Mouse (Mus musculus): ENCODE data around the gene U2surp. TPM values are rescaled to one million over a fixed set of nuclear protein-coding genes. Genes with fewer than 3 reads are reported as not detected.

The U2surp gene
- polyA plus RNA-seq, 1 experiment, result 5.5 TPM

- H3K27me3 ChIP-seq (ENCODE audit: control insufficient read depth, insufficient read depth, insufficient read length), result no peaks in the 10 kb centered on the region
- no peak for TF ChIP-seq TCF12 (IDR thresholded peaks at IDR 0.05; ENCODE audit: insufficient read depth, poor library complexity, severe bottlenecking)
- TF ChIP-seq MYOD1 (IDR thresholded peaks at IDR 0.05; ENCODE audit: control insufficient read depth in 1 of 3, insufficient read length in 2 of 3, low read depth in 2 of 3), result no peak
- TF ChIP-seq USF1 (IDR thresholded peaks at IDR 0.05; ENCODE audit: low read depth), result no peak
- no peak for TF ChIP-seq POLR2A (IDR thresholded peaks at IDR 0.05; ENCODE audit: insufficient read length, low read depth)
- no peak for TF ChIP-seq E2F4 (IDR thresholded peaks at IDR 0.05; ENCODE audit: insufficient read depth)
- H3K79me2 ChIP-seq (ENCODE audit: control insufficient read depth, insufficient read depth), result no peaks in the 10 kb centered on the region
- H3K4me3 ChIP-seq, result no peak overlapping the region
- no peak overlapping the region for H3K4me2 ChIP-seq (ENCODE audit: low read depth)
- no peak overlapping the region for H3ac ChIP-seq (ENCODE audit: control insufficient read depth, insufficient read length)
- H3K36me3 ChIP-seq (ENCODE audit: control insufficient read depth, insufficient read depth), result peaks cover 11% of the 10 kb centered on the region
These were observed 59.9 kb downstream of the U2surp start for GRCm38 (mm10) chr9:95451931-95452330.

DNA sequence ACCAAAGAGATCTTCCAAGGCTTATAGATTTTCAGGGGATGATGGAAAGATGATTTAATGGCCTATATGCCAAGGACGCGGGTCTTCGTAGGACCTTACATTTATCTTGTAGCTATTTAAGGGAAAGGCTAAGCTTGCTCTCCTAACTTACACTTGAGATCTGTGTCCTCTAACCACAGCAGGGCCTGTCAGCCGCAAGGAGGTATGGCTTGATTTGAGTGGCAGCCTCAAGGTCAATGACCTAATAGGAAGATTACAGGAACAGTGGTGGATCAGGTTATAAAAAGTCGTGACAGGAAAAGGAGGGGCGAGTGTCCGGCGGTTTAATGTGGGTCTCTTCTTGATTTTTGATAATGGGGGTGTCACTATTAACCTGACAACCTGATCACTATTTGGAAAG lies 61.2 kb downstream of the U2surp start:
- H3K27me3 ChIP-seq (ENCODE audit: control insufficient read depth, insufficient read depth, insufficient read length), result no peaks in the 10 kb centered on the region
- H3K79me2 ChIP-seq (ENCODE audit: control insufficient read depth, insufficient read depth), result no peaks in the 10 kb centered on the region
- no peak overlapping the region for H3K4me3 ChIP-seq
- peaks cover under 1% of the 10 kb centered on the region for H3K36me3 ChIP-seq (ENCODE audit: control insufficient read depth, insufficient read depth)
- H3K4me2 ChIP-seq (ENCODE audit: low read depth), result no peak overlapping the region
- H3ac ChIP-seq (ENCODE audit: control insufficient read depth, insufficient read length), result no peak overlapping the region
- no peak for TF ChIP-seq POLR2AphosphoS2 (IDR thresholded peaks at IDR 0.05; ENCODE audit: insufficient read length, low read depth)
- no peak for TF ChIP-seq MYOG (IDR thresholded peaks at IDR 0.05; ENCODE audit: control insufficient read depth in 1 of 3, insufficient read depth in 1 of 3, insufficient read length in 2 of 3, low read depth in 2 of 3)
- no peak for TF ChIP-seq CEBPB (IDR thresholded peaks at IDR 0.05; ENCODE audit: insufficient read depth, poor library complexity, severe bottlenecking)
- no peak for TF ChIP-seq SRF (IDR thresholded peaks at IDR 0.05; ENCODE audit: control insufficient read depth, insufficient read length, low read depth)
- no peak for TF ChIP-seq USF1 (IDR thresholded peaks at IDR 0.05; ENCODE audit: low read depth)
- TF ChIP-seq E2F4 (IDR thresholded peaks at IDR 0.05; ENCODE audit: insufficient read depth), result no peak
- no peak for TF ChIP-seq MYOD1 (IDR thresholded peaks at IDR 0.05; ENCODE audit: control insufficient read depth in 1 of 3, insufficient read length in 2 of 3, low read depth in 2 of 3)
- TF ChIP-seq REST (IDR thresholded peaks at IDR 0.05; ENCODE audit: insufficient read depth, insufficient read length), result no peak
- TF ChIP-seq TCF12 (IDR thresholded peaks at IDR 0.05; ENCODE audit: insufficient read depth, poor library complexity, severe bottlenecking), result no peak
- TF ChIP-seq TCF3 (IDR thresholded peaks at IDR 0.05; ENCODE audit: insufficient read length, low read depth), result no peak
- no peak for TF ChIP-seq MAX (IDR thresholded peaks at IDR 0.05; ENCODE audit: low read depth)
- TF ChIP-seq POLR2A (IDR thresholded peaks at IDR 0.05; ENCODE audit: insufficient read length, low read depth), result no peak

- Histone ChIP-seq H3K79me2 (ENCODE audit: control insufficient read depth, insufficient read depth) (no peaks in the 10 kb centered on the region), H3K4me3 (no peak overlapping the region), H3K27me3 (ENCODE audit: control insufficient read depth, insufficient read depth, insufficient read length) (no peaks in the 10 kb centered on the region), H3K36me3 (ENCODE audit: control insufficient read depth, insufficient read depth) (no peaks in the 10 kb centered on the region), H3ac (ENCODE audit: control insufficient read depth, insufficient read length) (no peak overlapping the region), H3K4me2 (ENCODE audit: low read depth) (no peak overlapping the region)
- TF ChIP-seq TCF12 (IDR thresholded peaks at IDR 0.05; ENCODE audit: insufficient read depth, poor library complexity, severe bottlenecking) (no peak), MYOG (IDR thresholded peaks at IDR 0.05; ENCODE audit: control insufficient read depth in 1 of 3, insufficient read depth in 1 of 3, insufficient read length in 2 of 3, low read depth in 2 of 3) (no peak), SRF (IDR thresholded peaks at IDR 0.05; ENCODE audit: control insufficient read depth, insufficient read length, low read depth) (no peak), E2F4 (IDR thresholded peaks at IDR 0.05; ENCODE audit: insufficient read depth) (no peak), POLR2A (IDR thresholded peaks at IDR 0.05; ENCODE audit: insufficient read length, low read depth) (no peak), TCF3 (IDR thresholded peaks at IDR 0.05; ENCODE audit: insufficient read length, low read depth) (no peak)
These were observed 69.5 kb downstream of the U2surp start for GRCm38 (mm10) chr9:95442321-95442731.

- Histone ChIP-seq H3K36me3 (ENCODE audit: control insufficient read depth, insufficient read depth) (no peaks in the 10 kb centered on the region), H3K79me2 (ENCODE audit: control insufficient read depth, insufficient read depth) (no peaks in the 10 kb centered on the region), H3ac (ENCODE audit: control insufficient read depth, insufficient read length) (no peak overlapping the region), H3K4me2 (ENCODE audit: low read depth) (no peak overlapping the region), H3K27me3 (ENCODE audit: control insufficient read depth, insufficient read depth, insufficient read length) (no peaks in the 10 kb centered on the region), H3K4me3 (no peak overlapping the region)
- TF ChIP-seq TCF12 (IDR thresholded peaks at IDR 0.05; ENCODE audit: insufficient read depth, poor library complexity, severe bottlenecking) (no peak), MYOG (IDR thresholded peaks at IDR 0.05; ENCODE audit: control insufficient read depth in 1 of 3, insufficient read depth in 1 of 3, insufficient read length in 2 of 3, low read depth in 2 of 3) (no peak), MYOD1 (IDR thresholded peaks at IDR 0.05; ENCODE audit: control insufficient read depth in 1 of 3, insufficient read length in 2 of 3, low read depth in 2 of 3) (no peak), CEBPB (IDR thresholded peaks at IDR 0.05; ENCODE audit: insufficient read depth, poor library complexity, severe bottlenecking) (no peak), TCF3 (IDR thresholded peaks at IDR 0.05; ENCODE audit: insufficient read length, low read depth) (no peak), USF1 (IDR thresholded peaks at IDR 0.05; ENCODE audit: low read depth) (no peak), REST (IDR thresholded peaks at IDR 0.05; ENCODE audit: insufficient read depth, insufficient read length) (no peak), E2F4 (IDR thresholded peaks at IDR 0.05; ENCODE audit: insufficient read depth) (no peak), POLR2AphosphoS2 (IDR thresholded peaks at IDR 0.05; ENCODE audit: insufficient read length, low read depth) (no peak), MAX (IDR thresholded peaks at IDR 0.05; ENCODE audit: low read depth) (no peak), POLR2A (IDR thresholded peaks at IDR 0.05; ENCODE audit: insufficient read length, low read depth) (no peak), SRF (IDR thresholded peaks at IDR 0.05; ENCODE audit: control insufficient read depth, insufficient read length, low read depth) (no peak)
These were observed 73.9 kb downstream of the U2surp start for GRCm38 (mm10) chr9:95437883-95438282.

GRCm38 (mm10) chr9:95436294-95436613 lies 75.5 kb downstream of the U2surp start:
- H3K36me3 ChIP-seq (ENCODE audit: control insufficient read depth, insufficient read depth), result no peaks in the 10 kb centered on the region
- no peak overlapping the region for H3K4me3 ChIP-seq
- TF ChIP-seq MAX (IDR thresholded peaks at IDR 0.05; ENCODE audit: low read depth), result no peak
- TF ChIP-seq POLR2AphosphoS2 (IDR thresholded peaks at IDR 0.05; ENCODE audit: insufficient read length, low read depth), result no peak
- TF ChIP-seq REST (IDR thresholded peaks at IDR 0.05; ENCODE audit: insufficient read depth, insufficient read length), result no peak
- no peak for TF ChIP-seq TCF3 (IDR thresholded peaks at IDR 0.05; ENCODE audit: insufficient read length, low read depth)
- no peak for TF ChIP-seq MYOD1 (IDR thresholded peaks at IDR 0.05; ENCODE audit: control insufficient read depth in 1 of 3, insufficient read length in 2 of 3, low read depth in 2 of 3)
- TF ChIP-seq CEBPB (IDR thresholded peaks at IDR 0.05; ENCODE audit: insufficient read depth, poor library complexity, severe bottlenecking), result no peak
- no peak for TF ChIP-seq TCF12 (IDR thresholded peaks at IDR 0.05; ENCODE audit: insufficient read depth, poor library complexity, severe bottlenecking)
- no peak for TF ChIP-seq USF1 (IDR thresholded peaks at IDR 0.05; ENCODE audit: low read depth)
- no peak for TF ChIP-seq MYOG (IDR thresholded peaks at IDR 0.05; ENCODE audit: control insufficient read depth in 1 of 3, insufficient read depth in 1 of 3, insufficient read length in 2 of 3, low read depth in 2 of 3)
- no peak for TF ChIP-seq POLR2A (IDR thresholded peaks at IDR 0.05; ENCODE audit: insufficient read length, low read depth)
- TF ChIP-seq SRF (IDR thresholded peaks at IDR 0.05; ENCODE audit: control insufficient read depth, insufficient read length, low read depth), result no peak
- no peak for TF ChIP-seq E2F4 (IDR thresholded peaks at IDR 0.05; ENCODE audit: insufficient read depth)

More at GRCm38 (mm10) chr9:95436294-95436613, 75.5 kb downstream of the U2surp start:
- no peak overlapping the region for H3ac ChIP-seq (ENCODE audit: control insufficient read depth, insufficient read length)
- H3K79me2 ChIP-seq (ENCODE audit: control insufficient read depth, insufficient read depth), result no peaks in the 10 kb centered on the region
- no peaks in the 10 kb centered on the region for H3K27me3 ChIP-seq (ENCODE audit: control insufficient read depth, insufficient read depth, insufficient read length)
- no peak overlapping the region for H3K4me2 ChIP-seq (ENCODE audit: low read depth)

Data from myocyte (in vitro differentiated cells).